Mouse (Mus musculus): ENCODE measurements around the gene Tmtc2.

DNA sequence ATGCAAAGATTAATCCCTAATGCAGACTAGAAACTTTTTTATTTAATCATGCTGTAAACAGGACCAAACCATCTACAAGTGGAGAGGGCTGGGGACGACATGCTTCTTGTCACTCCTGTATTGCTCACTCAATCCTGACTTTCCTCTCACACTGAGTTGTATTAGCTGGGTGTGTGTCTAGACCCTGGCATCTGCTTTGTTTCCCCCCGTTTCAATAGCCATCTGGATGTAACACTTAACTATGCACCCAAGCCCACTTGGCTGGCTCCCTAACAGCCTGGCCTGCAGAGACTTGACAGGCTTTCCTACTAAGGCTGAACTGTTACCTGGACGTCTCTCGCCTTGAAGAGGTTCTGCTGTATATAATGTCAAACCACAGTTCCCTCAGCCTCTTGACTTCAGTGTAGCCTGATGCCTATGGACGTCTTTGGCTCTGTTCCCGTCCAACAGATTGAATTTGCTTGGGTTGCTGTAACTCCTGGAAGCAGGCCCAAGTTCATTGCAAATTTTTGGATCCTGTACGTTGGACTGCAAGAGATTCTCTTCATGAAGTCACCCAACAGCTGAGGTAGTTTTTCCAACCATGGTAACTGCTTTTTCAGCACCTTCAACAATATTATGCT lies 21.3 kb upstream of the Tmtc2 start:
- TF ChIP-seq CTCF (IDR thresholded peaks at IDR 0.05; ENCODE audit: control insufficient read depth, insufficient read depth, insufficient replicate concordance, low read depth, low read length): no peak
- no peak for TF ChIP-seq POLR2A (IDR thresholded peaks at IDR 0.05; ENCODE audit: control insufficient read depth, low read depth, low read length)
